Mouse (Mus musculus) left cerebral cortex, postnatal 10 days (tissue): Measurements from ENCODE around the gene Hspbp1. TPM values are rescaled to one million over a fixed set of nuclear protein-coding genes. Genes with fewer than 3 reads are reported as not detected.
A peak's percentile ranks its signal among the peaks of the same experiment; 100 is the strongest.

Experiments used
- DNase-seq, 2 experiments: peaks; one replicate each; pipeline ENCODE4 v3.0.0; 2021 to 2022; ENCODE audit warnings: low spot score in 2 of 2, mixed read lengths in 1 of 2; ENCODE audit errors: extremely low spot score in 1 of 2
- intact Hi-C: fragments of 180-260 bp; cut with DNase I; formaldehyde crosslinking; loops from one replicate; pipeline ENCODE4 v1.15.1; 2025
- total RNA-seq, 2 experiments: library from RNA; stranded (reverse); gene quantifications; 2 replicates each; pipeline ENCODE4 v1.2.3; 2021

Hspbp1 gene
- total RNA-seq, 2 experiments from 2014 or later = 111 to 114 TPM

- intact Hi-C loops = no loop called here
- DNase-seq = peak in 1 of 2 experiments; percentile 31
Measured at GRCm38 (mm10) chr7:4647291-4647690, 37.6 kb downstream of the Hspbp1 start.

GRCm38 (mm10) chr7:4646806-4647205, 38.1 kb downstream of the Hspbp1 start:
- intact Hi-C loops = no loop called here

GRCm38 (mm10) chr7:4643225-4643624, 41.6 kb downstream of the Hspbp1 start:
- no peak for DNase-seq
- intact Hi-C loops = no loop called here

More at GRCm38 (mm10) chr7:4646806-4647205, 38.1 kb downstream of the Hspbp1 start:
- no peak for DNase-seq

DNA sequence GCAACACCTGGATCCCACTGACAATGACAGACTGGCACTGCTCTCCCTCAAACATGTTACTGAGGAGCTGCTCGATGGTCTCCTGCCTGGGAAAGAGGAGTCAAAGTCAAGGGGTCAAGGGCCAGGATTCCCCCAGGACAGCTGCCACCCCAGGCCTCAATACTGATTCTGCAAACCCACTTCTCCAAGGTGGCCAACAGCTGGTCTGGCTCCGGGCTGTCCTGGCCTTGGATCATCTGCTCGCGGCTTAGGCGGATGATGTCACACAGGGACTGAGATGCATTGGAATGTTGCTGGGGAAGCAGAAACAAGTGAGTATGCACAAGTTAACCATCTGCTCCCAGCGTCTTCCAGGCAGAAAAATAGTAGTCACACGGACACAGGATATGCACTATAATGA, 42.9 kb downstream of the Hspbp1 start:
- intact Hi-C loops = no loop called here
- no peak for DNase-seq

DNA sequence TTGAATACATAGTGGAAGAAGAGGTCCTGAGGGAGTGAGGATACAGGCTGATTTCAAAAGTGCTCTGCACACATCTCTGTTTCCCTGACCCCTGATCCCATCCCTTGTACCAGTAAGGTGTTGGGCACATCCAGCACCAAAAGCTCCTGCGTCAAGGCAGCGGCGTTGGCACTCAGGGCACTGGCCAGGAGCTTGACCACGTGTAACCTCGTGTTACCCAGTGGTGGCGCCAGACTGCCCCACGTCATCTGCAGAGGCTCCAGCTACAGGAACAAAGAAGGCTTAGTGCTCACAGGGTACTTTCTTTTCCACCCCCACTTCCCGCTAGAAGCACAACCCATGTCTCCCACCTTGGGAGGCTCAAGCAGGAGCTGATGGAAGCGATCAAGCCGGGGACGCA, 43.7 kb downstream of the Hspbp1 start:
- DNase-seq = peak in 1 of 2 experiments; percentile 40
- intact Hi-C loops = no loop called here

DNA sequence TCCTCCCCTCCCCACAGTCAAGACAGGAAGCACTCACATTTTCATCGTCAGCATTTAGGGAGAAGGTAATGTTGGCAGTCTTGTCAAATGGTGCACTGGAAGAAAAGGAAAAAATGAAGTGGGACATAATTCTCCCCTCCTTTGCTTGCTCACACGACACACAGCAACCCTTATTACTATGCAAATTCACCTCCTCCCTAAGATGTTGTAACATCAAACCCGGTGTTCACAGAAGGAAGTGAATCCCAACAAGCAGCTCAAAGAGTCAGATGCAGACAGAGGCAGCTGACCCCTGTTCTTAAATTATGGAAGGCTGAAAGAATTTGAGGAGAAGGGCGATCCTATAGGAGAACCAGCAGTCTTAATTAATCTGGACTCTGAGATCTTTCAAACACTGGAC, 48.7 kb downstream of the Hspbp1 start:
- DNase-seq = no peak

DNA sequence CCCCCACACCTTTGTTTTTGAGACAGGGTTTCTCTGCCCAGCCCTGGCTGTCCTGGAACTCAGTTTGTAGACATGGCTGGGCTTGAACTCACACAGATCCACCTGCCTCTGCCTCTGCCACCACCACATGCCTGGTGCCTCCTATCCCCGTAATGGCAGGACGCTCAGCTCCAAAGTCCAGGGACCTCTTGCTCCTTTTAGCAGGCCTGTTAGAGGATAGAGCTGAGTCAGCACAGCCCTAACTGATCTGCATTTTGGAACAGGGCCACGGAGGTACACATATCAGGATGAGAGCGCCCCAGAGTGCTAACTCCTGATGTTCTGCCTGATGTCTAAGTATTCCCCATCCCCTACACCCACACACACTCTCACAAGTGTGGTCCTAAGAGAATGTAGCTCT, 53.8 kb downstream of the Hspbp1 start, which contains the start of gene Tmem86b:
Gene Tmem86b (minus strand): TSS at position 392 of the 400 bp plus-strand sequence.
- no peak for DNase-seq
- intact Hi-C loops = no loop called here

More for the DNA sequence above, 48.7 kb downstream of the Hspbp1 start:
- intact Hi-C loops = no loop called here

DNA sequence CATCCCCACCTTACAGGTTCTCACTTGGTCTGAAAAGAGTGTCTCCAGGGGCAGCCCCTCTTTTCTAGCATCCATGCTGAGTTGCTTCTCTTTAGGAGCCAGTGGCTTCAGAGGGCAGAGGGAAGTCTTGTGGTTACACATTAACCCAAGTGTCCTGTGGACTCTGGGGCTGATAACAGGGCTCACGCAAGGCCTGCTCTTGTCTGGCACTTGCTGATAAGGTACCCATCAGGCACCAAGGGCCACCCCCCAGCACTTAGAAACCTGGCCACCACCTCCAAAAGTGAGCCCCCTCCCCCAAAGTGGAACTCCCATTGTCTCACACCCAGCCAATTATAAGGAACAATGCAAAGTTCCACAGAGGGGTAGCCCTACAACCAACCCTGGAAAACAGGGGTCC, 54.7 kb downstream of the Hspbp1 start:
- intact Hi-C loops = no loop called here
- DNase-seq = no peak

DNA sequence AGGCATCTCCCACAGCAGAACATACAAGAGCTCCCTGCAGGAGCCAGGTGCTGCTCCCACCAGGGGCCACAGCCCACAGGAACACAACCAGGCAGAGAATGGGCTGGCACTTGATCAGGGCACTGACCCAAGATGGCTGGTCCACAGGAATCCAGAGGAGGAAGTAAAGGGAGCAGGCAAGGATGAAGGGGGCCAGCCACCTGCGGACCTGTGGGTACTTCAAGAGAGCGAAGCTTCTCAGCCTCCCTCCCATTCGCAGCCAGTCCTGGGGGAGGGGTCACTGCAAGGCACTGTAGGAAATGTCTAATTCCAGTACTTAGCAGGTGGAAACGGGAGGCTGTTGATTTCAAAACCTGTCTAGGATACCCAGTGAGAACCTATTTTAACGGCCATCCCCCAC, 55.3 kb downstream of the Hspbp1 start:
- intact Hi-C loops = no loop called here
- no peak for DNase-seq

- intact Hi-C loops = no loop called here
- DNase-seq = no peak
Measured at GRCm38 (mm10) chr7:4625928-4626327, 58.9 kb downstream of the Hspbp1 start.

DNA sequence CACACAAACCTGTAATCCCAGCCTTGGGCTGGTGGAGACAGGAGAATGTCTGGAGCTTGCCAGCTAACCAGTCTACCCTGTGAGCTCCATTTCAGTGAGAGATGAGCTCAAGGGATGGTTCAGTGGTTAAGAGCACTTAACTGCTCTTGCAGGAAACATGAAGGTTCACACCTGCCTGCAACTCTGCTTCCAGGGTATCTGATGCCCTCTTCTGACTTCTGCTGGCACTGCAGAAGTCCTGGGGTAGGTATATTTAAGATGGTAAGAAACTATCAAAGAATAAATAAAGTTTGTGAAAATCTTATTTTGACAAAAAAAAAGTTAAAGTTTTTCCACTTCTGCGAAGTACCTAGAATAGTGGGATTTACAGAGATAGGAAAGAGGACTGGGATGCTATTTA, 60.5 kb downstream of the Hspbp1 start:
- intact Hi-C loops = no loop called here

DNA sequence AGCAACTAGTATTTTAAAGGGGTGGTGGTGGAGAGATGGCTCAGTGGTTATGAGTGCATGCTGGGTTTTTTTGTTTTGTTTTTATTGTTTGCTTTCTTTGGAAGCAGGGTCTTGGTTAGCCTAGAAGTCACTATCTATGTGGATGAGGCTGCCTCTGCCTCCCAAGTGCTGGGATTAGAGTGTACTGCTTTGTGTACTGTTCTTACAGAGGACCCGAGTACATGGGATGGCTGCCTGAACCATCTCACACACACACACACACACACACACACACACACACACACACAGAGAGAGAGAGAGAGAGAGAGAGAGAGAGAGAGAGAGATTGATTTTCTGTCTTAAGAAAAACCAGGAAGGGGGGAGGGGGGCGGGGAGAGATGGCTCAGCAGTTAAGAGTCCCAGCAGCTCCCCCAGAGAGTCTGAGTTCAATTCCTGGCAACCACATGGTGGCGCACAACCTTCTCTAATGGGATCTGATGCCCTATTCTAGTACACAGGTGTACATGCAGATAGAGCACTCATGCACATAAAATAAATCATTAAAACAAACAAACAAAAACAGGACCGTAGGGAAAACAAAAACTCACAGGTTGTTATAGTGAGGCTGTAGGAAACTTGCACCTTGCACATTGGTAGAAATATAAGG, 61.2 kb downstream of the Hspbp1 start:
- intact Hi-C loops = no loop called here
- DNase-seq = peak in 1 of 2 experiments; percentile 59

More for the DNA sequence above, 60.5 kb downstream of the Hspbp1 start:
- no peak for DNase-seq

- intact Hi-C loops = no loop called here
Measured at GRCm38 (mm10) chr7:4619979-4620378, 64.9 kb downstream of the Hspbp1 start.

GRCm38 (mm10) chr7:4613740-4614403, 71.0 kb downstream of the Hspbp1 start:
- DNase-seq = no peak
- intact Hi-C loops = no loop called here

More at GRCm38 (mm10) chr7:4619979-4620378, 64.9 kb downstream of the Hspbp1 start:
- DNase-seq = no peak

GRCm38 (mm10) chr7:4612956-4613355, 71.9 kb downstream of the Hspbp1 start:
- DNase-seq = no peak
- intact Hi-C loops = no loop called here

DNA sequence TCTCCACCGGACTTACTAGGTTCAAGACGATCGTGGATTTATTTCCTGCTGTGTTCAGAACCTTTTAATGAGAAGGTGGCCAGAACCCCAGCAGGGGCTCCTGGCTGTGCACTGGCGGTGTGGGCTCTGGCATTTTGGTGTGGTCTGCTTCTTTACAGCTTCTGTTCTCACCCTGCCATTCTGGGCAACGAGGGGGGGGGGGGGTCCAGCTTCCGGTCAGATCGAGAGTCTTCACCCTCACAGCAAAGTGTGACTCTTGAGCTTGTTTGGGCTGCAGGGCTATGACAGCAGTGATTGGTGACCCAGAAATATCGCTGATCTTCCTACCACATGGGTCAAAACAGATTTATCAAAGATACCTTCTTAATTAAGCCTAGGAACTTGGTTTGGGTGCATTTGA, 72.5 kb downstream of the Hspbp1 start:
- intact Hi-C loops = no loop called here
- DNase-seq = no peak

- intact Hi-C loops = no loop called here
Measured at GRCm38 (mm10) chr7:4611921-4612341, 72.9 kb downstream of the Hspbp1 start.

DNA sequence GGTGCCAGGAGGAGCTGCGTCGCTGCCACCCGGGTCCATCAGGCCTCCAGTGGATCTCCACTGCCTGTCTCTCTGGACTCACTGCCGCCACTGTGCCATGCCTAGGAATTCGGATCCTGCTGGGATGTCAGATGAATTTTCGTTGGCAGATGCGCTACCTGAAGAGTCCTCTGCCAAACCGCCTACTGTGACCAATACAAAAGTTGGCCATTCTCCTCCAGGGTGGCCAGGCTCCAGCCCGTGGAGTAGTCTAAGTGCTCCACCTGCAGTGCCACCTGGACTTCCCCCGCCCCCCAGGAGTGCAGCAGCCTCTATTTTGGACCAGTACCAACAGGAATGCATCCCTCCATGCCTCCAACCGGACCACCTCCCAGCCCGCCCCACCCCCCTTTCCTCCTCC, 73.4 kb downstream of the Hspbp1 start:
- no peak for DNase-seq
- intact Hi-C loops = no loop called here

More at GRCm38 (mm10) chr7:4611921-4612341, 72.9 kb downstream of the Hspbp1 start:
- no peak for DNase-seq
